Mouse (Mus musculus): Measurements from ENCODE around the gene Afdn. TPM values are rescaled to one million over a fixed set of nuclear protein-coding genes. Genes with fewer than 3 reads are reported as not detected.
A peak's percentile ranks its signal among the peaks of the same experiment; 100 is the strongest.

Gene Afdn
- polyA plus RNA-seq, 1 experiment from 2014 or later, result 79.9 TPM

GRCm38 (mm10) chr17:13889818-13890434 lies 129.6 kb downstream of the Afdn start:
- WGBS, result 80% methylated on average over 7 of the region's 7 CpGs
- H3K4me1 ChIP-seq, result no peaks in the 10 kb centered on the region
- H3K9ac ChIP-seq, result no peak overlapping the region
- no peak overlapping the region for H3K4me3 ChIP-seq
- no peak for ATAC-seq (ENCODE audit: insufficient number of reproducible peaks, low FRiP score, low TSS enrichment, low read depth)
- no peaks in the 10 kb centered on the region for H3K9me3 ChIP-seq
- no peak overlapping the region for H3K4me2 ChIP-seq
- H3K27ac ChIP-seq, result no peak overlapping the region
- H3K27me3 ChIP-seq, result no peaks in the 10 kb centered on the region
- H3K36me3 ChIP-seq, result peaks cover 26% of the 10 kb centered on the region

GRCm38 (mm10) chr17:13890932-13891331 lies 130.6 kb downstream of the Afdn start:
- H3K27ac ChIP-seq, result no peak overlapping the region
- no peak overlapping the region for H3K4me2 ChIP-seq
- no peak overlapping the region for H3K4me3 ChIP-seq
- peaks cover 19% of the 10 kb centered on the region for H3K36me3 ChIP-seq
- 69% methylated on average over 1 of the region's 1 CpGs for WGBS
- no peak for ATAC-seq (ENCODE audit: insufficient number of reproducible peaks, low FRiP score, low TSS enrichment, low read depth)
- H3K27me3 ChIP-seq, result no peaks in the 10 kb centered on the region
- H3K4me1 ChIP-seq, result no peaks in the 10 kb centered on the region
- H3K9me3 ChIP-seq, result no peaks in the 10 kb centered on the region
- no peak overlapping the region for H3K9ac ChIP-seq

- Histone ChIP-seq H3K4me3 (no peak overlapping the region), H3K27me3 (no peaks in the 10 kb centered on the region), H3K4me2 (no peak overlapping the region), H3K4me1 (peaks cover 6% of the 10 kb centered on the region; the same call in 1 of the 2 replicates), H3K9me3 (no peaks in the 10 kb centered on the region), H3K36me3 (peaks cover 15% of the 10 kb centered on the region), H3K9ac (no peak overlapping the region), H3K27ac (no peak overlapping the region)
- WGBS, result 76% methylated on average over 17 of the region's 17 CpGs
- ATAC-seq (ENCODE audit: insufficient number of reproducible peaks, low FRiP score, low TSS enrichment, low read depth), result no peak
These were observed 138.5 kb downstream of the Afdn start for GRCm38 (mm10) chr17:13898838-13899237.

GRCm38 (mm10) chr17:13899241-13899640 lies 138.9 kb downstream of the Afdn start:
- 76% methylated on average over 7 of the region's 7 CpGs for WGBS
- Histone ChIP-seq H3K4me2 (no peak overlapping the region), H3K27ac (0 out of 2 replicates have a peak overlapping the region, but pooled peaks have one; percentile 11), H3K36me3 (peaks cover 16% of the 10 kb centered on the region), H3K27me3 (no peaks in the 10 kb centered on the region), H3K4me1 (peaks cover 6% of the 10 kb centered on the region; the same call in 1 of the 2 replicates), H3K9me3 (no peaks in the 10 kb centered on the region), H3K9ac (no peak overlapping the region), H3K4me3 (no peak overlapping the region)
- ATAC-seq (ENCODE audit: insufficient number of reproducible peaks, low FRiP score, low TSS enrichment, low read depth), result no peak

GRCm38 (mm10) chr17:13903793-13904192 lies 143.5 kb downstream of the Afdn start:
- Histone ChIP-seq H3K36me3 (peaks cover 25% of the 10 kb centered on the region), H3K4me2 (no peak overlapping the region), H3K4me1 (peaks cover 6% of the 10 kb centered on the region; the same call in 1 of the 2 replicates), H3K27me3 (no peaks in the 10 kb centered on the region), H3K9me3 (no peaks in the 10 kb centered on the region), H3K9ac (no peak overlapping the region), H3K27ac (no peak overlapping the region), H3K4me3 (no peak overlapping the region)
- 79% methylated on average over 8 of the region's 8 CpGs for WGBS
- ATAC-seq (ENCODE audit: insufficient number of reproducible peaks, low FRiP score, low TSS enrichment, low read depth), result no peak

- Histone ChIP-seq H3K27ac (no peak overlapping the region), H3K9ac (no peak overlapping the region), H3K9me3 (no peaks in the 10 kb centered on the region), H3K36me3 (peaks cover 20% of the 10 kb centered on the region; the same call in 1 of the 2 replicates), H3K4me1 (no peaks in the 10 kb centered on the region), H3K4me2 (no peak overlapping the region), H3K27me3 (no peaks in the 10 kb centered on the region), H3K4me3 (no peak overlapping the region)
- ATAC-seq (ENCODE audit: insufficient number of reproducible peaks, low FRiP score, low TSS enrichment, low read depth), result no peak
- 91% methylated on average over 5 of the region's 5 CpGs for WGBS
These were observed 146.7 kb downstream of the Afdn start for GRCm38 (mm10) chr17:13907082-13907481.

GRCm38 (mm10) chr17:13907681-13908080 lies 147.3 kb downstream of the Afdn start:
- no peaks in the 10 kb centered on the region for H3K27me3 ChIP-seq
- no peak overlapping the region for H3K9ac ChIP-seq
- H3K9me3 ChIP-seq, result no peaks in the 10 kb centered on the region
- no peak overlapping the region for H3K4me3 ChIP-seq
- no peaks in the 10 kb centered on the region for H3K4me1 ChIP-seq
- WGBS, result 79% methylated on average over 1 of the region's 1 CpGs
- no peak overlapping the region for H3K27ac ChIP-seq
- H3K4me2 ChIP-seq, result no peak overlapping the region
- H3K36me3 ChIP-seq, result peaks cover 20% of the 10 kb centered on the region; the same call in 1 of the 2 replicates
- no peak for ATAC-seq (ENCODE audit: insufficient number of reproducible peaks, low FRiP score, low TSS enrichment, low read depth)

GRCm38 (mm10) chr17:13913951-13914350 lies 153.6 kb downstream of the Afdn start:
- Histone ChIP-seq H3K4me2 (no peak overlapping the region), H3K4me3 (no peak overlapping the region), H3K27me3 (no peaks in the 10 kb centered on the region), H3K4me1 (peaks cover 12% of the 10 kb centered on the region; the same call in 1 of the 2 replicates), H3K9ac (no peak overlapping the region), H3K27ac (no peak overlapping the region), H3K9me3 (no peaks in the 10 kb centered on the region), H3K36me3 (no peaks in the 10 kb centered on the region)
- WGBS, result 20% methylated on average over 4 of the region's 4 CpGs
- ATAC-seq (ENCODE audit: insufficient number of reproducible peaks, low FRiP score, low TSS enrichment, low read depth), result no peak

- WGBS, result 37% methylated on average over 4 of the region's 4 CpGs
- peak; percentile 76; the same call in 1 of the 2 replicates for ATAC-seq (ENCODE audit: insufficient number of reproducible peaks, low FRiP score, low TSS enrichment, low read depth)
- Histone ChIP-seq H3K4me2 (no peak overlapping the region), H3K9me3 (no peaks in the 10 kb centered on the region), H3K27ac (peak overlapping the region; percentile 57; the same call in 1 of the 2 replicates), H3K36me3 (no peaks in the 10 kb centered on the region), H3K4me1 (peaks cover 15% of the 10 kb centered on the region; the same call in 1 of the 2 replicates), H3K4me3 (no peak overlapping the region), H3K27me3 (no peaks in the 10 kb centered on the region), H3K9ac (no peak overlapping the region)
These were observed 154.2 kb downstream of the Afdn start for GRCm38 (mm10) chr17:13914531-13914930.

GRCm38 (mm10) chr17:13920771-13921170 lies 160.4 kb downstream of the Afdn start:
- 0 out of 2 replicates have a peak, but pooled peaks cover 7% of the 10 kb centered on the region for H3K4me1 ChIP-seq
- no peak overlapping the region for H3K4me2 ChIP-seq
- H3K27ac ChIP-seq, result 0 out of 2 replicates have a peak overlapping the region, but pooled peaks have one; percentile 2
- no peak overlapping the region for H3K9ac ChIP-seq
- no peak overlapping the region for H3K4me3 ChIP-seq
- no peak for ATAC-seq (ENCODE audit: insufficient number of reproducible peaks, low FRiP score, low TSS enrichment, low read depth)
- H3K36me3 ChIP-seq, result no peaks in the 10 kb centered on the region
- no peaks in the 10 kb centered on the region for H3K9me3 ChIP-seq
- no peaks in the 10 kb centered on the region for H3K27me3 ChIP-seq
- 39% methylated on average over 2 of the region's 2 CpGs for WGBS

- Histone ChIP-seq H3K4me1 (0 out of 2 replicates have a peak, but pooled peaks cover 7% of the 10 kb centered on the region), H3K36me3 (no peaks in the 10 kb centered on the region), H3K9ac (no peak overlapping the region), H3K4me2 (no peak overlapping the region), H3K9me3 (no peaks in the 10 kb centered on the region), H3K27ac (no peak overlapping the region), H3K4me3 (no peak overlapping the region), H3K27me3 (no peaks in the 10 kb centered on the region)
- no peak for ATAC-seq (ENCODE audit: insufficient number of reproducible peaks, low FRiP score, low TSS enrichment, low read depth)
- 74% methylated on average over 2 of the region's 2 CpGs for WGBS
These were observed 163.1 kb downstream of the Afdn start for GRCm38 (mm10) chr17:13923418-13923817.

- no peak overlapping the region for H3K4me2 ChIP-seq
- no peak for ATAC-seq (ENCODE audit: insufficient number of reproducible peaks, low FRiP score, low TSS enrichment, low read depth)
- 92% methylated on average over 2 of the region's 2 CpGs for WGBS
- no peak overlapping the region for H3K4me3 ChIP-seq
- 0 out of 2 replicates have a peak, but pooled peaks cover 3% of the 10 kb centered on the region for H3K4me1 ChIP-seq
- H3K36me3 ChIP-seq, result no peaks in the 10 kb centered on the region
- H3K9ac ChIP-seq, result no peak overlapping the region
- no peaks in the 10 kb centered on the region for H3K27me3 ChIP-seq
- H3K27ac ChIP-seq, result no peak overlapping the region
- H3K9me3 ChIP-seq, result no peaks in the 10 kb centered on the region
These were observed 164.2 kb downstream of the Afdn start for GRCm38 (mm10) chr17:13924588-13924987.

Data from limb, embryonic 15.5 days (tissue).